Comparison of ENCODE assay signal across 11 mouse cellular contexts in genomic region chr8:120529226-120529625, GRCm38 (mm10). TPM values are rescaled to one million over a fixed set of nuclear protein-coding genes. Genes with fewer than 3 reads are reported as not detected.
DNase-seq lines count a peak whose midpoint lies in the region; ATAC-seq and TF ChIP-seq lines count a peak whose summit lies in the region.
"Had no signal": no experiment of that assay in that cellular context is flagged by ENCODE, and none has a peak within 500 bp of the region (broad histone marks: within the 10 kb centered on the region; RNA-seq: fewer than 3 reads in every experiment).

No protein-coding gene starts in this region.

- no peaks in the 10 kb centered on the region for H3K9me3 ChIP-seq in forebrain, embryonic 12.5 days
- H3K9me3 ChIP-seq: neural tube, embryonic 13.5 days had no signal

- H3K27me3 ChIP-seq in cerebellum, adult 2 months (ENCODE audit: control insufficient read depth, insufficient read depth, low read length), result no peaks in the 10 kb centered on the region
- H3K27me3 ChIP-seq in forebrain, embryonic 12.5 days, result 0 out of 2 replicates have a peak, but pooled peaks cover 15% of the 10 kb centered on the region
- H3K27me3 ChIP-seq: neural tube, embryonic 13.5 days had no signal

- H3K4me2 ChIP-seq in forebrain, embryonic 12.5 days, result no peak overlapping the region
- H3K4me2 ChIP-seq: neural tube, embryonic 13.5 days had no signal

- ATAC-seq in forebrain, embryonic 12.5 days (ENCODE audit: low FRiP score), result no peak

- 79% methylated on average over 7 of the region's 7 CpGs for whole genome bisulfite sequencing in cerebellum, adult 2 months
- 64% methylated on average over 7 of the region's 7 CpGs for WGBS in forebrain, embryonic 12.5 days

- no peak overlapping the region for H3K4me3 ChIP-seq in cerebellum, adult 2 months (replicated peaks; ENCODE audit: insufficient read depth, low read depth, low read length)
- H3K4me3 ChIP-seq in forebrain, embryonic 12.5 days (replicated peaks), result no peak overlapping the region
- H3K4me3 ChIP-seq: neural tube, embryonic 13.5 days had no signal

- DNase-seq in 416B (ENCODE audit: low read depth) (peak; percentile 69), A20 (ENCODE audit: low read depth, low spot score) (peak; percentile 89)
- DNase-seq in adrenal gland, postnatal 36 days, result peak; percentile 76 to 83
- DNase-seq in lung, postnatal 10 days, result peak; percentile 46
- DNase-seq in cerebellum, adult 2 months, result no peak
- no peak for DNase-seq in embryo, embryonic 11 days
- DNase-seq: gastrocnemius, postnatal 25 days; heart, postnatal 14 days had no signal

- H3K27ac ChIP-seq in cerebellum, adult 2 months (ENCODE audit: insufficient read depth, low read length), result no peak overlapping the region
- H3K27ac ChIP-seq in forebrain, embryonic 12.5 days, result no peak overlapping the region
- H3K27ac ChIP-seq: kidney, postnatal 0 days; neural tube, embryonic 13.5 days had no signal

- H3K36me3 ChIP-seq in forebrain, embryonic 12.5 days (replicated peaks), result no peaks in the 10 kb centered on the region
- H3K36me3 ChIP-seq: neural tube, embryonic 13.5 days had no signal

- H3K9ac ChIP-seq in forebrain, embryonic 12.5 days, result no peak overlapping the region

- TF ChIP-seq CTCF in cerebellum, adult 2 months (IDR thresholded peaks at IDR 0.05; ENCODE audit: borderline replicate concordance, insufficient read depth, low read depth, low read length), result no peak

- H3K4me1 ChIP-seq in cerebellum, adult 2 months (ENCODE audit: control insufficient read depth, insufficient read depth, low read length), result peaks cover 20% of the 10 kb centered on the region
- peaks cover 92% of the 10 kb centered on the region for H3K4me1 ChIP-seq in forebrain, embryonic 12.5 days

- no peak for TF ChIP-seq POLR2A in cerebellum, adult 2 months (IDR thresholded peaks at IDR 0.05; ENCODE audit: borderline replicate concordance, insufficient read depth, low read length)

RNA-seq across cellular contexts. Expression of gene Gins2, which starts 59.9 kb away (rescaled TPM):
- 10 to 100 TPM in 1 of 2 experiments, 1 to 10 TPM in 1; 6.3 to 11.0 TPM for total RNA-seq in adrenal gland, postnatal 36 days (2021)
- polyA plus RNA-seq in cerebellum, adult 2 months (2012; rRNA removed), result 2.1 and 2.5 TPM in 2 replicates
- 83.2 and 84.8 TPM in 2 replicates for polyA plus RNA-seq in forebrain, embryonic 12.5 days (2016; fragmentation: Nextera tagmentation; extraction: Ambion mirVana)

Comparison
In these comparisons a context has a peak if more than half of its experiments do, and no peak if none do; other contexts are left out.
1. DNase-seq: peak in 416B (single experiment), A20 (single experiment), adrenal gland, postnatal 36 days (2 of 2) and lung, postnatal 10 days (single experiment); none in cerebellum, adult 2 months (0 of 2) and embryo, embryonic 11 days (single experiment).
2. RNA of gene Gins2, which starts 59.9 kb away (polyA plus RNA-seq): 83.2 to 84.8 TPM in forebrain, embryonic 12.5 days; 2.1 to 2.5 TPM in cerebellum, adult 2 months; every median in the first group is over 10 times any median in the second.